Mouse (Mus musculus) olfactory bulb, adult 2 months (tissue): ENCODE data around the gene Fgfr2. TPM values are rescaled to one million over a fixed set of nuclear protein-coding genes. Genes with fewer than 3 reads are reported as not detected.
"Not testable (repeated sequence)": the region's sequence is repeated elsewhere in the genome, so short reads cannot be mapped to it uniquely, and the experiment has no call there.

Source experiments
- H3K27ac ChIP-seq: fragments of 200-500 bp; 2 replicates; pipeline ENCODE4 v1.5.1; 2012; ENCODE audit warnings: low read depth, low read length; ENCODE audit not compliant: insufficient read depth
- H3K4me1 ChIP-seq: fragments of 200-500 bp; 2 replicates; pipeline ENCODE4 v1.6.1; 2012; ENCODE audit warnings: low read length; ENCODE audit not compliant: control insufficient read depth, insufficient read depth
- H3K4me3 ChIP-seq: fragments of 200-500 bp; 2 replicates; pipeline ENCODE4 v1.5.1; 2012; ENCODE audit warnings: mild to moderate bottlenecking, low read depth, low read length, moderate library complexity; ENCODE audit not compliant: insufficient read depth
- CTCF ChIP-seq: fragments of 200-500 bp; IDR thresholded peaks from 2 replicates; pipeline ENCODE4 v1.5.1; 2012; ENCODE audit warnings: low read depth, mild to moderate bottlenecking, low read length, moderate library complexity; ENCODE audit not compliant: insufficient read depth
- POLR2A ChIP-seq: fragments of 200-500 bp; IDR thresholded peaks from 2 replicates; pipeline ENCODE4 v1.6.1; 2012; ENCODE audit warnings: mild to moderate bottlenecking, low read depth, low read length, moderate library complexity; ENCODE audit not compliant: insufficient read depth
- WGBS: fragments of 180-500 bp; shearing (Covaris S2); methylation state at CpG from one replicate; pipeline ENCODE4 v1.1.7; 2018; 5-methylcytosine and 5-hydroxymethylcytosine counted together
- polyA plus RNA-seq: library from polyadenylated mRNA; stranded (reverse); fragments of >200 nt; gene quantifications from 2 replicates; pipeline ENCODE4 v1.2.4, GENCODE M21; 2012; ENCODE audit warnings: low replicate concordance; ENCODE audit not compliant: missing spikeins, insufficient read depth, insufficient read length

The Fgfr2 gene
- polyA plus RNA-seq, 1 experiment: not detected

DNA sequence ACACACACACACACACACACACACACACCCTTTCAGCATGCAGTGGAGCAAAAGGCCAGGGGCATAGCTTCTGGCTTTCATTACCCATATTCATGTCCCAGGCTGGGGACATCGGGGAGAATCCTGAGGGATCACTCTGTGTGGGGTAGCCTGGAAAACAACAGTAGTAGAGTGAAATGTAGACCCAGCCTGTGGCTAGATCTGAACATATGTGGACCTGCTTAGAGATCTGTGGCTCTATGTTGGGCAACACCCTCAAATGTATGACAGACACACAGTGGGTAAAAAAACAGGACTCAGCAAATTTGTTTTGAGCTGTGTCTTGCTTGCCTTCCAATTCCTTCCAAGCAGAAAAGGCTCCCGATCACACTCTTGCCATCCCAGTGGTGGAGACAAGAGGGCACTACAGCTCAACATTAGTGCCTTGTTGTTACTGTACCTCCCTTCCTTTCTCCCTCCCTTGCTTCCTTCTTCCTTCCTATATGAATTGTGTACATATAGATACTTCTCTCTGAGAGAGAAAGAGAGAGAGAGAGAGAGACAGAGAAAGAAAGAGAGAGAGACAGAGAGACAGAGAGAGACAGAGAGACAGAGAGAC lies 2000.8 kb downstream of the Fgfr2 start:
- Histone ChIP-seq H3K27ac (no peak overlapping the region), H3K4me3 (no peak overlapping the region), H3K4me1 (no peaks in the 10 kb centered on the region)
- 73% methylated on average over 2 of the region's 2 CpGs for WGBS
- TF ChIP-seq CTCF (no peak), POLR2A (no peak)

GRCm38 (mm10) chr7:131114434-131114833 lies 2008.7 kb downstream of the Fgfr2 start:
- TF ChIP-seq CTCF (no peak), POLR2A (no peak)
- 65% methylated on average over 2 of the region's 2 CpGs for WGBS
- Histone ChIP-seq H3K4me3 (no peak overlapping the region), H3K4me1 (no peaks in the 10 kb centered on the region), H3K27ac (no peak overlapping the region)

- no peak for TF ChIP-seq POLR2A
- TF ChIP-seq CTCF: no peak
- no peak overlapping the region for H3K4me3 ChIP-seq
- H3K4me1 ChIP-seq: no peaks in the 10 kb centered on the region
- no peak overlapping the region for H3K27ac ChIP-seq
- 48% methylated on average over 6 of the region's 6 CpGs for WGBS
Measured at GRCm38 (mm10) chr7:131113676-131114075, 2009.5 kb downstream of the Fgfr2 start.

DNA sequence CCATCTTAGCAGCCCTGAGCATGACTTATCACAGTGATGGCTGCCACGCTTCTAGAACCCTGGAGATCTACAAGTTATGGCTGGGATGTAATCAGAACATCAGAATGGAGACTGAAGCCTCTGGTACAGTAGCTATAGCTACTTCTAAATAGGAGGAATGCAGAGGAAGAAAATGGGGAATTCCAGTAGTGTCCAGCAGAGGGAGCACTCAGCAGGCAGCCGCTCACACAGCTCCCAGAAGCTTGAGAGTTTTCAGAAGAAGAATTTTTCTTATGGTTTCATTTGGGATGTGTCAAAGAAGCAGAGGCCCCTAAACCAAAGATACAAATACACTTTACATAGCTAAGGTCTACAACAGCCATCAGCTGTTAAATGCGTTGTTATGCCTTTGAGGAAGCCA lies 2010.7 kb downstream of the Fgfr2 start:
- H3K27ac ChIP-seq: no peak overlapping the region
- 31% methylated on average over 3 of the region's 3 CpGs for WGBS
- no peaks in the 10 kb centered on the region for H3K4me1 ChIP-seq
- H3K4me3 ChIP-seq: no peak overlapping the region
- TF ChIP-seq CTCF (no peak), POLR2A (no peak)

- H3K27ac ChIP-seq, H3K4me1 ChIP-seq, H3K4me3 ChIP-seq: not testable (repeated sequence)
- 85% methylated on average over 9 of the region's 9 CpGs for WGBS
Measured at GRCm38 (mm10) chr7:131082403-131082802, 2040.7 kb downstream of the Fgfr2 start.

DNA sequence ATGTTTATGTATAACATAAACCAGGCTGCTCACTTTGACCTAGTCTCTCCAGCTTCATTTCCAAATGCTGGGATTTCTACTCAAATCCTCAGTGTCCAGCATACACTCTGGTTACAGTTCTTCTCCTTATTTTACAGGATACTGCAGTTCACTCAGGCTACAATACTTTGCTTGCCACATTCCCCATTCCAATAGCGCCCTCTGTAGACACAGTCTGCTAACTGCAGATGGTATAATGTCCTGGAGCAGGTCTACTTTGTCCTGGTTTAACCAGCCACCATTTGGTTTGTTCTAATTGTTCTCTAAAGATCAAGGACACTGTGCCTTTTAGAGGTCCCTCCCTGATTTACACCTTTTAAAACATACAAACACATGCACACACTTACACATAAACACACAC lies 2047.2 kb downstream of the Fgfr2 start:
- Histone ChIP-seq H3K4me1 (no peaks in the 10 kb centered on the region), H3K27ac (no peak overlapping the region), H3K4me3 (no peak overlapping the region)
- no peak for TF ChIP-seq POLR2A
- TF ChIP-seq CTCF: no peak
- WGBS: 3% methylated on average over 1 of the region's 1 CpGs

DNA sequence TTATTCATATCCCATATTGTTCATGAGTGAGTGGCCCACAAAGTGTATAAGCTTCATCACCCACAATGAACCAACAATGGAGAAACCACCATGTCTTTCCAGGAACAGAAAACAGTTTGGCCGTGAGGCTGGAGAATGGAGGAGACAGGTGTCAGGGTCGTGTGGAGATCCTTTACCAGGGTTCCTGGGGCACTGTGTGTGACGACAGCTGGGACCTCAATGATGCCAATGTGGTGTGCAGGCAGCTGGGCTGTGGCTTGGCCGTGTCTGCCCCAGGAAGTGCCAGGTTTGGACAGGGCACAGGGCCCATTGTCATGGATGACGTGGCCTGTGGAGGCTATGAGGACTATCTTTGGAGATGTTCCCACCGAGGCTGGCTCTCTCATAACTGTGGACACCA lies 2049.1 kb downstream of the Fgfr2 start:
- H3K27ac ChIP-seq, H3K4me1 ChIP-seq, H3K4me3 ChIP-seq: not testable (repeated sequence)
- 88% methylated on average over 6 of the region's 6 CpGs for WGBS

- not testable (repeated sequence) for H3K4me1 ChIP-seq, H3K4me3 ChIP-seq, H3K27ac ChIP-seq
- WGBS: 93% methylated on average over 3 of the region's 3 CpGs
Measured at GRCm38 (mm10) chr7:131073476-131073875, 2049.7 kb downstream of the Fgfr2 start.

GRCm38 (mm10) chr7:131068191-131068590 lies 2055.0 kb downstream of the Fgfr2 start:
- H3K27ac ChIP-seq, H3K4me3 ChIP-seq, H3K4me1 ChIP-seq: not testable (repeated sequence)
- WGBS: 0% methylated on average over 1 of the region's 1 CpGs

DNA sequence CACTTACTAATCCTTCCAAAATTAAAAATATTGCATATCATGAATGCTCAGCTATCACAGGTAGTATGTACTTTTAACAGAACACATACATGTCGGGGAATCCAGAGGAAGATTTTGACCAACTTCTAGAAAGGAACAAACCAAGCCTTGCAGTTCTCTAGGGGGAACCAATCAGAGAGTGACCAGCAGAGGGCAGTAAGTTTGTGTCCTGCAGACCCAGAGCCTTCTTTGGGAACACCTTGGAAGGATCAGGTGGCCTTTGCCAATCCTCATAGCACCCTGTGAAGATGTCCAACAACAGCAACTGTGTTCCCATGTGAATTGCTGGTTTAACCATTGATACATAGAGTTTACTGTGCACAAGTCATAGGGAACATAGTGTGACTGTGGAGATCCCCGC lies 2060.6 kb downstream of the Fgfr2 start:
- 89% methylated on average over 2 of the region's 2 CpGs for WGBS
- TF ChIP-seq CTCF (no peak), POLR2A (no peak)

DNA sequence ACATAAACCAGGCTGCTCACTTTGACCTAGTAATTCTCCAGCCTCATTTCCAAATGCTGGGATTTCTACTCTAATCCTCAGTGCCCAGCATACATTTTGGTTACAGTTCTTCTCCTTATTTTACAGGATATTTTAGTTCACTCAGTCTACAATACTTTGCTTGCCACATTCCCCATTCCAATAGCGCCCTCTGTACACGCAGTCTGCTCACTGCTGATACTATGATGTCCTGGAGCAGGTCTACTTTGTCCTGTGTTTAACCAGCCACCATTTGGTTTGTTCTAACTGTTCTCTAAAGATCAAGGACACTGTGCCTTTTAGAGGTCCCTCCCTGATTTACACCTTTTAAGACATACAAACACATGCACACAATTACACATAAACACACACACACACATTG lies 2063.3 kb downstream of the Fgfr2 start:
- WGBS: 60% methylated on average over 2 of the region's 2 CpGs
- H3K27ac ChIP-seq, H3K4me3 ChIP-seq, H3K4me1 ChIP-seq: not testable (repeated sequence)

More for the DNA sequence above, 2060.6 kb downstream of the Fgfr2 start:
- Histone ChIP-seq H3K4me1 (no peaks in the 10 kb centered on the region), H3K4me3 (no peak overlapping the region), H3K27ac (no peak overlapping the region)

- H3K27ac ChIP-seq, H3K4me1 ChIP-seq, H3K4me3 ChIP-seq: not testable (repeated sequence)
- 84% methylated on average over 9 of the region's 9 CpGs for WGBS
Measured at GRCm38 (mm10) chr7:131057918-131058317, 2065.2 kb downstream of the Fgfr2 start.
